Mouse (Mus musculus) E14TG2a.4 (cell line): Measurements from ENCODE around the gene Prkce.
A peak's percentile ranks its signal among the peaks of the same experiment; 100 is the strongest.
"Not testable (repeated sequence)": the region's sequence is repeated elsewhere in the genome, so short reads cannot be mapped to it uniquely, and the experiment has no call there.

ENCODE experiments used
- H3K27me3 ChIP-seq: 2 replicates; pipeline ENCODE4 v1.6.1; 2014; ENCODE audit warnings: low read length, control low read depth; ENCODE audit not compliant: insufficient read depth
- H3K36me3 ChIP-seq: 2 replicates; pipeline ENCODE4 v1.6.1; 2014; ENCODE audit warnings: low read length, control low read depth; ENCODE audit not compliant: insufficient read depth
- H3K4me1 ChIP-seq: replicated peaks from 2 replicates; pipeline ENCODE4 v1.6.1; 2014; ENCODE audit warnings: low read depth, low read length, control low read depth
- H3K4me3 ChIP-seq: replicated peaks from 2 replicates; pipeline ENCODE4 v1.5.1; 2014; ENCODE audit warnings: mild to moderate bottlenecking, low read length
- H3K9me3 ChIP-seq: 2 replicates; pipeline ENCODE4 v1.6.1; 2014; ENCODE audit warnings: low read length, control low read depth
- CTCF ChIP-seq: conservative IDR thresholded peaks from 2 replicates; pipeline ENCODE4 v1.5.1; 2014; ENCODE audit warnings: low read length
- NANOG ChIP-seq: IDR thresholded peaks from 2 replicates; pipeline ENCODE4 v1.6.1; 2014; ENCODE audit warnings: borderline replicate concordance, low read length, mixed read lengths
- POU5F1 ChIP-seq: IDR thresholded peaks from 2 replicates; pipeline ENCODE4 v1.6.1; 2014; ENCODE audit warnings: low read length, borderline replicate concordance

Gene Prkce

GRCm38 (mm10) chr17:86467967-86468366, 300.4 kb downstream of the Prkce start:
- Histone ChIP-seq H3K4me1 (peaks cover 11% of the 10 kb centered on the region; the same call in 1 of the 2 replicates), H3K9me3 (no peaks in the 10 kb centered on the region), H3K4me3 (no peak overlapping the region), H3K27me3 (no peaks in the 10 kb centered on the region; the same call in 1 of the 2 replicates), H3K36me3 (no peaks in the 10 kb centered on the region)
- TF ChIP-seq CTCF: no peak
- TF ChIP-seq POU5F1: no peak
- TF ChIP-seq NANOG: no peak

- H3K4me1 ChIP-seq: 0 out of 2 replicates have a peak, but pooled peaks cover 4% of the 10 kb centered on the region
- no peaks in the 10 kb centered on the region; the same call in 1 of the 2 replicates for H3K27me3 ChIP-seq
- no peak for TF ChIP-seq POU5F1
- TF ChIP-seq CTCF: no peak
- no peak for TF ChIP-seq NANOG
- H3K36me3 ChIP-seq: no peaks in the 10 kb centered on the region
- no peaks in the 10 kb centered on the region for H3K9me3 ChIP-seq
- no peak overlapping the region for H3K4me3 ChIP-seq
These were observed 302.6 kb downstream of the Prkce start for GRCm38 (mm10) chr17:86470160-86470559.

- H3K9me3 ChIP-seq: no peaks in the 10 kb centered on the region
- H3K4me1 ChIP-seq: 0 out of 2 replicates have a peak, but pooled peaks cover 4% of the 10 kb centered on the region
- no peaks in the 10 kb centered on the region for H3K36me3 ChIP-seq
- H3K4me3 ChIP-seq: peak overlapping the region; percentile 39; the same call in 1 of the 2 replicates
- TF ChIP-seq CTCF: peak; percentile 82
- TF ChIP-seq POU5F1: no peak
- H3K27me3 ChIP-seq: no peaks in the 10 kb centered on the region; the same call in 1 of the 2 replicates
These were observed 304.1 kb downstream of the Prkce start for GRCm38 (mm10) chr17:86471684-86472083.

DNA sequence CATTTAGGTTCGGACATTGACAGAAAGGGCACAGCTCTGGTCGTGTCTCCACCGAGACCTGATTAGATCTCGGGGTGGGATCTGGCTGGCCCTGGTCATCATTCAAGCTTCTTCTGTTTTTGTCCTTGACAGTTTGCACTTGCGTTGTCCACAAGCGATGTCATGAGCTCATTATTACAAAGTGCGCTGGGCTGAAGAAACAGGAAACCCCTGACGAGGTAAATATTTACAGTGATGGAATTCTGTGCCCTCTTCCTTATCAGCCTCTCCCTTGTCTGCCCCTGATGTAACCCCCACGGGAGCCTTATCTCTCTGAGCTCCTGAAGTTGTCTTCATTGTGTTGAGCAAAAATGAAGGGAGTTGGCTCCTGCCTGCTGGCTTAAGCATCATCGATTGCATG, 309.1 kb downstream of the Prkce start:
- Histone ChIP-seq H3K9me3 (no peaks in the 10 kb centered on the region), H3K4me1 (no peaks in the 10 kb centered on the region), H3K36me3 (no peaks in the 10 kb centered on the region), H3K4me3 (no peak overlapping the region), H3K27me3 (no peaks in the 10 kb centered on the region)
- TF ChIP-seq CTCF (no peak), POU5F1 (no peak), NANOG (no peak)

DNA sequence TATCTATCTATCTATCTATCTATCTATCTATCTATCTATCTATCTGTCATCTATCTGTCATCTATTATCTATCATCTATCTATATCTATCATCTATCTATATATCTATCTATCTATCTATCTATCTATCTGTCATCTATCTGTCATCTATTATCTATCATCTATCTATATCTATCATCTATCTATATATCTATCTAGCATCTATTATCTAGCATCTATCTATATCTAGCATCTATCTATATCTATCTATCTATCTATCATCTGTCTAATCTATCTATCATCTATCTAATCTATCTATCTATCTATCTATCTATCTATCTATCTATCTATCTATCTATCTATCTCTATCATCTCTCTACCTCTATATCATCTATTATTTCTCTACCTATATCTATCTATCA, 309.8 kb downstream of the Prkce start:
- H3K27me3 ChIP-seq, H3K36me3 ChIP-seq, H3K9me3 ChIP-seq, H3K4me3 ChIP-seq, H3K4me1 ChIP-seq: not testable (repeated sequence)

GRCm38 (mm10) chr17:86479406-86479805, 311.8 kb downstream of the Prkce start:
- Histone ChIP-seq H3K36me3 (no peaks in the 10 kb centered on the region), H3K27me3 (no peaks in the 10 kb centered on the region; the same call in 1 of the 2 replicates), H3K4me1 (no peaks in the 10 kb centered on the region), H3K4me3 (no peak overlapping the region), H3K9me3 (no peaks in the 10 kb centered on the region)
- TF ChIP-seq POU5F1: no peak
- TF ChIP-seq CTCF: no peak
- TF ChIP-seq NANOG: no peak

GRCm38 (mm10) chr17:86482675-86483074, 315.1 kb downstream of the Prkce start:
- no peak overlapping the region for H3K4me3 ChIP-seq
- H3K4me1 ChIP-seq: no peaks in the 10 kb centered on the region
- H3K36me3 ChIP-seq: no peaks in the 10 kb centered on the region
- H3K27me3 ChIP-seq: no peaks in the 10 kb centered on the region; the same call in 1 of the 2 replicates
- no peaks in the 10 kb centered on the region for H3K9me3 ChIP-seq
- TF ChIP-seq POU5F1: no peak
- TF ChIP-seq NANOG: no peak
- no peak for TF ChIP-seq CTCF

- no peaks in the 10 kb centered on the region for H3K9me3 ChIP-seq
- no peak overlapping the region for H3K4me3 ChIP-seq
- no peak for TF ChIP-seq POU5F1
- TF ChIP-seq CTCF: peak; percentile 71
- no peak for TF ChIP-seq NANOG
- H3K36me3 ChIP-seq: no peaks in the 10 kb centered on the region
- no peaks in the 10 kb centered on the region for H3K4me1 ChIP-seq
- no peaks in the 10 kb centered on the region; the same call in 1 of the 2 replicates for H3K27me3 ChIP-seq
These were observed 316.6 kb downstream of the Prkce start for GRCm38 (mm10) chr17:86484087-86484737.

DNA sequence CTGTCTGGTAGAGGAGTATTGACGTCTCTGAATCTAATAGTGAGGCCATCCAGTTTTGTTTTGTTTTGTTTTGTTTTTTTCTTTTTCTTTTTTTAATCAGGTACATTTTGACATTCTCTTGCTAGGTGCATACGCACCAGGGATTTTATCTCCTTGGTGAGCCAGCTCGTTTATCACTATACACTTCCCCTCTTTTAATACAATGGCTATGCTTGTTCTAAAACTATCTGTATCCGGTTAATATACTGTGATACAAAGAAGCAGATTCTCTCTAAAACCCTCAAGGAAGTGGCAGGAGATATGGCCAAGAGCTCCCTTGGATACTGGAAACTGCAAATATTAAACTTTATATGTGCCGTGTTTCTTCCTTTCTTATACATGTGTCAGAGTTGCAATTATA, 319.1 kb downstream of the Prkce start:
- Histone ChIP-seq H3K4me3 (no peak overlapping the region), H3K9me3 (0 out of 2 replicates have a peak, but pooled peaks cover 2% of the 10 kb centered on the region), H3K27me3 (peaks cover 3% of the 10 kb centered on the region; the same call in 1 of the 2 replicates), H3K4me1 (no peaks in the 10 kb centered on the region), H3K36me3 (no peaks in the 10 kb centered on the region)
- TF ChIP-seq CTCF (no peak), NANOG (no peak), POU5F1 (no peak)
